Mouse (Mus musculus) heart, postnatal 0 days (tissue): Measurements from ENCODE around the gene Cd4.

Experiments used
- CTCF ChIP-seq: IDR thresholded peaks from 2 replicates; pipeline ENCODE4 v1.5.1; 2016; ENCODE audit warnings: antibody characterized with exemption, control low read depth, low read depth
- EP300 ChIP-seq: IDR thresholded peaks from 2 replicates; pipeline ENCODE4 v1.6.1; 2016; ENCODE audit warnings: antibody characterized with exemption, low read depth

DNA sequence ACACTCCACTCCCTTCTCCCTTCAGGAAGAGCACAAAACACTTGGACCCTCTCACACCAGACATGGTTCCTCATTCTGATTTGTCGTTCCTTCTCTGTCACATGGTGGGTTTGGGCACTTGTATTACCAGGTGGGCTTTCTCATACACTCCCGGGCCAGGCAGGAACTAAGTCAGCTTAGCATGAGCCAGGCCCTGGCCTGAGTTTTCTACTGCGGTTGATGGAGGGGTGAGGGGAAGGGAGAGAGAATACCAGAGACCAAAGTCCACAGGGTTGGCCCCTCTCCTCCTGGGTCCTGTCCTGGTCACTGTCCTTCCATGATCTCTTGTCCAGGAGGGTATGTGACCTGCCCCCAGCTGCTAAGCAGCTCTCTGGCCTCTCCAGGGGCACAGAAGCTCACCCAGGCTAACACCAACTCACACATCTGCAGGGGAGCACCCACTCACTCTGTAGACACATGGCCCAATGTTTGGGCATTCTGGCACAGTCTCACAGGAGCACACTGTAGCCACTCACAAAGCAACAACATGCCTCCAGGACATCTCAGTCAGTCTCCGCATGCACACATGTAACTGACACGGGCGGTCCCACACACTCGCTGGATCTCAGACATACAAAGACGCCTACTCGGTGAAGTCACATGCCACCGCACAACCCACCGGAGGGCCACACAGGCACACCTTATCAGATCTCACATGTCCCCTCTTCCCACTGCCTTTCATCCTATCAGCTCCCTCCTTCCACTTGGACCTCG is 28.1 kb upstream of the Cd4 start:
- TF ChIP-seq CTCF (no peak), EP300 (no peak)
